Mouse (Mus musculus) hindbrain, embryonic 11.5 days (tissue): ENCODE measurements around the gene Cd40lg. TPM values are rescaled to one million over a fixed set of nuclear protein-coding genes. Genes with fewer than 3 reads are reported as not detected.

Experiments
- ATAC-seq: fragments of 200-750 bp; cut with Nextera tagmentation; 2 replicates; pipeline ENCODE4 v1.8.0; 2017; ENCODE audit warnings: mild to moderate bottlenecking, moderate TSS enrichment, moderate library complexity; ENCODE audit not compliant: low FRiP score
- DNase-seq: peaks from one replicate; pipeline ENCODE4 v3.0.0-alpha.2; 2015; ENCODE audit warnings: low spot score
- H3K27ac ChIP-seq: fragments of 300-500 bp; sonication (generic); 2 replicates; pipeline ENCODE4 v1.5.1; 2014; ENCODE audit warnings: mild to moderate bottlenecking, low read depth, low read length
- H3K27me3 ChIP-seq: fragments of 300-500 bp; sonication (generic); 2 replicates; pipeline ENCODE4 v1.6.1; 2014; ENCODE audit warnings: mild to moderate bottlenecking, low read length, moderate library complexity, mixed read lengths; ENCODE audit not compliant: control insufficient read depth, insufficient read depth
- H3K36me3 ChIP-seq: fragments of 300-500 bp; sonication (generic); 2 replicates; pipeline ENCODE4 v1.6.1; 2014; ENCODE audit warnings: mild to moderate bottlenecking, low read length, moderate library complexity, mixed read lengths; ENCODE audit not compliant: control insufficient read depth, insufficient read depth
- H3K4me1 ChIP-seq: fragments of 300-500 bp; sonication (generic); replicated peaks from 2 replicates; pipeline ENCODE4 v1.6.1; 2014; ENCODE audit warnings: low read length, mixed read lengths; ENCODE audit not compliant: control insufficient read depth, insufficient read depth
- H3K4me2 ChIP-seq: fragments of 300-500 bp; sonication (generic); replicated peaks from 2 replicates; pipeline ENCODE4 v1.6.1; 2014; ENCODE audit warnings: mild to moderate bottlenecking, low read depth, low read length
- H3K4me3 ChIP-seq: fragments of 300-500 bp; sonication (generic); 2 replicates; pipeline ENCODE4 v1.5.1; 2014; ENCODE audit warnings: low read depth, low read length
- H3K9ac ChIP-seq: fragments of 300-500 bp; sonication (generic); 2 replicates; pipeline ENCODE4 v1.6.1; 2014; ENCODE audit warnings: low read depth, low read length
- H3K9me3 ChIP-seq: fragments of 300-500 bp; sonication (generic); 2 replicates; pipeline ENCODE4 v1.6.1; 2016; ENCODE audit warnings: low read length; ENCODE audit not compliant: control insufficient read depth
- WGBS: fragments of 180-500 bp; shearing (Covaris S2); extraction: QIAGEN DNeasy Blood & Tissue Kit; methylation state at CpG from one replicate; pipeline ENCODE4 v1.1.7; 2014; 5-methylcytosine and 5-hydroxymethylcytosine counted together
- polyA plus RNA-seq: library from polyadenylated mRNA; unstranded; fragments of >200 nt; fragmentation: Nextera tagmentation; extraction: Ambion mirVana; gene quantifications from 2 replicates; pipeline ENCODE4 v1.2.1, GENCODE M21; 2014

Gene Cd40lg
- polyA plus RNA-seq, 1 experiment from 2014 or later = not detected

DNA sequence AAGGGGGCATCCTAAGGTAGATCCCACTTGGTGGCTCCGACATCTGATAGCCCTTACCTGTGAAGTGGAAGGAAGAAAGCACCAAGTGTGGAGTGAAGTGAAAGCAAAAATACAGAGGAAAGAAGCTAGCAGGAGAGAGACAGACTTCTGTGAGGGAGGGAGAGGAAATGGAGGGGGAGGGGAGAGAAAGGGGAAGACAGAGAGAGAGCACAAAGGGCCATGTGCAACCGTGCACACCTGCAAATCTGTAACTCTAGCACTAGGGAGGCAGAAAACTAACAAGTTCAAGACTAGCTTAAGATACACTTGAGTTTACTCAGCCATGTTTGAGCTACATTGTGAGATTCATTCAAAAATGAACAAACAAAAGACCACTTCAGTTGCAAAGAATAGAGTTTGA lies 16.2 kb downstream of the Cd40lg start:
- Histone ChIP-seq H3K9ac (no peak overlapping the region), H3K4me3 (no peak overlapping the region), H3K9me3 (no peaks in the 10 kb centered on the region), H3K36me3 (no peaks in the 10 kb centered on the region), H3K27ac (no peak overlapping the region), H3K27me3 (no peaks in the 10 kb centered on the region), H3K4me2 (no peak overlapping the region), H3K4me1 (no peaks in the 10 kb centered on the region)
- no peak for DNase-seq
- WGBS = 67% methylated on average over 2 of the region's 2 CpGs
- ATAC-seq = no peak

DNA sequence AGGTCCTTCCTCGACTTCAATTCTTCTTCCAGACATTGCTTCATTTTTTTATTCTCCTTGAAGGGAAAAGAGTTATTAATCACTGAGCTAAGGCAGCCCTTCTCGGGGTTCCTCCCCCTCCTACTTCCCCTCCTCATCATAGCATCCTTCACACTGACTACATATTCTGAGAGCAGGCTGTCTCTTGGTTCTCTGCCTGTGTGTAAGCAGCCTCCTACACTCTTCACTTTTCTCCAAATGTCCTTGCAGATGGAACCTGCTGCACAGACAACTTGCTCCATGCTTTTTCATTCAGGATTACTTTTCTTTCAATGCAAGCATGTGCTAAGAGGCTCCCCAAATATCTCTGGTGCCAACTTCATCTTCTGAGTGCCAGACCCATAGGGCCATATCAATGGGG lies 21.7 kb downstream of the Cd40lg start:
- Histone ChIP-seq H3K36me3 (no peaks in the 10 kb centered on the region), H3K4me1 (no peaks in the 10 kb centered on the region), H3K9ac (no peak overlapping the region), H3K27me3 (no peaks in the 10 kb centered on the region), H3K4me2 (no peak overlapping the region), H3K9me3 (no peaks in the 10 kb centered on the region), H3K27ac (no peak overlapping the region), H3K4me3 (no peak overlapping the region)
- no peak for ATAC-seq
- DNase-seq = no peak
- WGBS = 65% methylated on average over 2 of the region's 2 CpGs

DNA sequence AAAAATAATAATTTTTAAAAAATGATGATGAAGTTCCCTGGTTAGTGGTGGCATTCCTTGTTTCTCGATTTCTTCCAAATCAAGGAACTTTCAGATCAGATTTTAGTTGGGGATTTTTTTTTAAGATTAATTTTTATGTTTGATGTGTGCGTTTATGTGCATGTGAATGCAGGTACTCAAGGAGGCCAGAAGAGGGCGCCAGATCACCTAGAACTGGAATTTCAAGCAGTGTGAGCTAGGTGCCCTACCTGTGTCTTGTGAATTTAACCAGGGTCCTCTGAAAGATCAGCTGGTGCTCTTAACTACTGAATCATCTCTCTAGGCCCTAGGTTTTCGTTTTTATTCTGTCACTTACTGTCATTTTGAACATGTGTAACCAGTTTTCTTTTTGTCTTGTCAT lies 24.0 kb downstream of the Cd40lg start:
- no peak overlapping the region for H3K4me2 ChIP-seq
- H3K9me3 ChIP-seq = no peaks in the 10 kb centered on the region
- no peak overlapping the region for H3K4me3 ChIP-seq
- no peaks in the 10 kb centered on the region for H3K27me3 ChIP-seq
- no peaks in the 10 kb centered on the region for H3K36me3 ChIP-seq
- 67% methylated on average over 4 of the region's 4 CpGs for WGBS
- DNase-seq = no peak
- H3K9ac ChIP-seq = no peak overlapping the region
- no peak overlapping the region for H3K27ac ChIP-seq
- no peak for ATAC-seq
- H3K4me1 ChIP-seq = no peaks in the 10 kb centered on the region

DNA sequence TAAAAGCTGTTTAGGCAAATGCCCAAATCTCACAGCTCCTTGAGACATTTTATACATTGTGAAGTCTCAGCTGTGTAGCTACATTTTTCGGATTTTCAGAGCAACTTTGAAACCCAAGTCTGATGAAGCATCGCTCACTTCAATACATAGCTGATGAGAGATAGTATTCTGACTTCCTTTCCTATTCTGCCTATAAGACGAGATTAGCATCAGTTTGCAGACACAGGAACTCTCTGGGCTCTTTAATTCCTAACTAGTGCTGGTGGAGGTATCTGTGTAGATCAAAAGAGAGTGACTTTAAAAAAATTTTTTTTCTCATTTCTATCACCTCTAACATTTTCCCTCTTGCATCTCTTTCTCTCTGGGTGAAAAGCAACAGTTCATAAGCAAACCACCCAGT lies 26.6 kb downstream of the Cd40lg start:
- Histone ChIP-seq H3K27me3 (no peaks in the 10 kb centered on the region), H3K4me1 (no peaks in the 10 kb centered on the region), H3K9me3 (no peaks in the 10 kb centered on the region), H3K27ac (no peak overlapping the region), H3K36me3 (no peaks in the 10 kb centered on the region), H3K9ac (no peak overlapping the region), H3K4me3 (no peak overlapping the region), H3K4me2 (no peak overlapping the region)
- DNase-seq (no peak), ATAC-seq (no peak)
- 75% methylated on average over 3 of the region's 3 CpGs for WGBS

DNA sequence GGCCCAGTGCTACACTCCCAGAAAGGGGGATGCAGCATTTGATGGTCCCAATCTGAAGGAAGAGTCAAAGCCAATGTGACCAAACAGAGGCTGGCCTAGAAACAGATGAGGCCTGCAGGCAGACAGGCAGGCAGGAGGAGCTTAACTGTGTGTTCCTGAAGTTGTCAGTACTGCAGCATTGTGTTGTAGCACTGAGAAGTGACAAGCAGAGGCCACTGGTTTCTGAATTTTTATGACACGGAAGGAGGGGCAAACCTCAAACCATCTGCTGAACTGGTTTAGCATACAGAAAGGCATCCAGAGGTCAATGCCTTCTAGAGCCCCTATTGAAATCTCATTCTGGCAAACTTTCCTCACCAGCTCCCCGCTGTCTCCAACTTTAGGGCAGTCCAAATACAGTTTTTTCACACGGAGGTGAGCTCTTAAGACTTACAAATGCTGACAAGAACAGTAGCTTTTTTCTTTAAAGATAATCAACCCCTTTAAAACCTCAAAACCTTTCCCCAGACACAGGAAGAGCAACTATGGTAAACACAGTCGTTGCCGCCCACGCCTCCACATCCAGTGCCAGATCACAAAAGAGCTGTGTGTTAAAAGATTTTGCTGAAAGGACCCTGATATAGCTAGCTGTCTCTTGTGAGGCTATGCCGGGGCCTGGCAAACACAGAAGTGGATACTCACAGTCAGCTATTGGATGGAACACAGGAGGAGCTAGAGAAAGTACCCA lies 41.5 kb downstream of the Cd40lg start:
- Histone ChIP-seq H3K4me3 (no peak overlapping the region), H3K9ac (no peak overlapping the region), H3K27me3 (no peaks in the 10 kb centered on the region), H3K9me3 (no peaks in the 10 kb centered on the region), H3K36me3 (no peaks in the 10 kb centered on the region), H3K27ac (no peak overlapping the region), H3K4me2 (no peak overlapping the region), H3K4me1 (no peaks in the 10 kb centered on the region)
- 69% methylated on average over 7 of the region's 7 CpGs for WGBS
- no peak for ATAC-seq
- DNase-seq = no peak

DNA sequence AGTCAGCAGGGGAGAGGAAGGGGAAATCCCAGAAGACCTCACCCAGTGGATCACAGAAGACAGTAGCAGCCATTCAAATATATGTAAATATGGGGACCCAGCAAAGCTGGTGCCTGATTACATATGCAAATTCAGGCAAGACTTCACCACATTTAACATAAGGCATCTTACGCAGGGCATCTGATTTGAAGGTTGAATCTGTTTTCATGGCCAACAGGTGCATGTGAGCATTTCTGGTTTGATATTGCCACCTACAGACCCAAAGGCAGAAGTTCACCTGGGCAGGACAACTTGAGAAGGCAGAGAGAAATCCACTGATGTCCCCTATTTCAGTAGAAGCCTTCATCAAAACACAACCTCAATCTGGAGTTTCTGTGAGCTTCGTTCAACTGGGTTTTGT lies 48.8 kb downstream of the Cd40lg start:
- ATAC-seq (no peak), DNase-seq (peak; percentile 6)
- H3K4me1 ChIP-seq = no peaks in the 10 kb centered on the region
- H3K9me3 ChIP-seq = no peaks in the 10 kb centered on the region
- no peak overlapping the region for H3K4me3 ChIP-seq
- no peak overlapping the region for H3K9ac ChIP-seq
- no peak overlapping the region for H3K4me2 ChIP-seq
- 68% methylated on average over 2 of the region's 2 CpGs for WGBS
- H3K36me3 ChIP-seq = no peaks in the 10 kb centered on the region
- no peak overlapping the region for H3K27ac ChIP-seq
- no peaks in the 10 kb centered on the region for H3K27me3 ChIP-seq

DNA sequence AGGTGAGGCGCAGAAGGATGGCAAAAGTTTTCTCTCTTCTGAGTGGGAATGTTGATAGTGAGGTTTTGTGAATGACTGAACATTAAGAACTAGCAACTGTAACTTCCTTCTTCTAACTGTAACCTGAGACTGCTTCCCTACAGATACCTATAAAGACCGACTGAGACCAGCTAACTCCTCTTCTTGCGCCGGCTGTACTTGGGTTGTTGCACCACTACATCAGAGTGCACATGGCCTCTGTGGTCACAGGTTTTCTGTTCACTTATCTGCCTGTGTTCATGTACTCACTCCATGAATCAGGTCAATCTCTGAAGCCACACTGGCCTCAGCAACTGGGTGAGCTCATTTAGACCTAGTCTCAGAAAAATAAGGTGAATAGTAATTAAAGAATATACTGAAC lies 51.6 kb downstream of the Cd40lg start:
- Histone ChIP-seq H3K9ac (no peak overlapping the region), H3K4me1 (no peaks in the 10 kb centered on the region), H3K4me3 (no peak overlapping the region), H3K9me3 (no peaks in the 10 kb centered on the region), H3K4me2 (no peak overlapping the region), H3K27ac (no peak overlapping the region), H3K27me3 (no peaks in the 10 kb centered on the region), H3K36me3 (no peaks in the 10 kb centered on the region)
- WGBS = 84% methylated on average over 4 of the region's 4 CpGs
- ATAC-seq = no peak
- no peak for DNase-seq

Other genes with a start within 250 kb of the Cd40lg start
- not detected in 2 replicates for gene Brs3, start 169.1 kb upstream of the Cd40lg start, polyA plus RNA-seq
- 92.3 and 97.4 TPM in 2 replicates for gene Htatsf1, start 158.6 kb upstream of the Cd40lg start, polyA plus RNA-seq
- 0.21 and 0.23 TPM in 2 replicates for gene Vgll1, start 124.0 kb upstream of the Cd40lg start, polyA plus RNA-seq
- gene Arhgef6, start 126.6 kb downstream of the Cd40lg start, polyA plus RNA-seq = 13.3 and 14.5 TPM in 2 replicates
- gene Rbmx, start 180.9 kb downstream of the Cd40lg start, polyA plus RNA-seq = 279 and 294 TPM in 2 replicates
- not detected in 2 replicates for gene Gm364, start 197.0 kb downstream of the Cd40lg start, polyA plus RNA-seq